Mouse (Mus musculus): ENCODE measurements at regions not wholly inside any gene's neighbourhood (a gene's known extent, or its start where the extent isn't known, plus 50 kb on each side); places are given as distances from the start of the nearest gene placed in this dataset.

DNA sequence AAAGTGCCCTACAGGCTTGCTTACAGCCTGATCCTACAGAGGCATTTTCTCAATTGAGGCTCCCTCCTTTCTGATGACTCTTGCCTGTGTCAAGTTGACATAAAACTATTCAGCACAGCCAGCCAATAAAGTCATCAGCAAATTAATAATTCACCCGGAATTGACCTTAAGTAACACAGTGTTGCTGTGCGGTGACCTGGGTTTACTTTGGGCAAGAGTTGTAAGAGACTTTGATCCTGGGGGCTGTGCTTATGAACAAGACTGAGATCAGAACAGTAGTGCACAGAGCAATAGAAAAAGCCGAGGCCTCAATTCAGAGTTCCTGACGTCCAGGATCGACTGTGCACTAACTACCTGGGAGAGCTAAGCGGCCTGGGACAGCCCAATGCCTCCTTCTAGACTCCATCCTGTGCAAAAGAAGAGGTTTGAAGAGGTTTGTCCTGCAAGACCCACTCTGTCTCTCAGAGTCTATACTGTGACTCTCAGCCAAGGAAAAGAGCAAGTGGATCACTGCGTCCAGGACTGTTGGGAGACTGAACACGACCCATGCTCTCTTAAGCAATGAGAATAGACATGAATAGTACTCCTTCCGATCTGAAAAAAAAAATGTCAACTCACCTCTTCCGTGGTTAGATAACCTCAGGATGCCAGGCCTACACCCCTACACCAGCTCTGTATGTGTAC, 208.7 kb upstream of the Cadm1 start:
- TF ChIP-seq CTCF (conservative IDR thresholded peaks at IDR 0.05; ENCODE audit: low read length) (no peak), POU5F1 (IDR thresholded peaks at IDR 0.05; ENCODE audit: borderline replicate concordance, low read length) (no peak)

All from E14TG2a.4 (cell line).